Mouse (Mus musculus): ENCODE measurements around the gene Prr13.

GRCm38 (mm10) chr15:102499370-102499769 lies 40.5 kb downstream of the Prr13 start:
- no peak for TF ChIP-seq CTCF (IDR thresholded peaks at IDR 0.05; ENCODE audit: low read depth)
- TF ChIP-seq EP300 (IDR thresholded peaks at IDR 0.05; ENCODE audit: low read depth), result no peak
